ENCODE assay signal across 9 mouse cellular contexts in genomic region chr7:65497733-65498583, GRCm38 (mm10). TPM values are rescaled to one million over a fixed set of nuclear protein-coding genes. Genes with fewer than 3 reads are reported as not detected.
DNase-seq lines count a peak whose midpoint lies in the region; ATAC-seq and TF ChIP-seq lines count a peak whose summit lies in the region.
"Had no signal": no experiment of that assay in that cellular context is flagged by ENCODE, and none has a peak within 500 bp of the region (broad histone marks: within the 10 kb centered on the region; RNA-seq: fewer than 3 reads in every experiment).

No protein-coding gene starts in this region.

- H3K9ac ChIP-seq in heart, embryonic 12.5 days, result no peak overlapping the region
- no peak overlapping the region for H3K9ac ChIP-seq in kidney, embryonic 15.5 days
- H3K9ac ChIP-seq in liver, adult 2 months (ENCODE audit: low read depth, low read length), result no peak overlapping the region
- H3K9ac ChIP-seq in neural tube, embryonic 12.5 days, result no peak overlapping the region
- H3K9ac ChIP-seq: liver, embryonic 13.5 days had no signal

- H3K9me3 ChIP-seq in heart, embryonic 12.5 days (replicated peaks), result no peaks in the 10 kb centered on the region; the same call in 1 of the 2 replicates
- no peaks in the 10 kb centered on the region for H3K9me3 ChIP-seq in kidney, embryonic 15.5 days (replicated peaks)
- H3K9me3 ChIP-seq in neural tube, embryonic 12.5 days, result no peaks in the 10 kb centered on the region
- H3K9me3 ChIP-seq: liver, embryonic 13.5 days had no signal

- TF ChIP-seq CTCF in bone marrow, adult 2 months (IDR thresholded peaks at IDR 0.05; ENCODE audit: control insufficient read depth, insufficient read depth, low read length), result peak; percentile 20; the same call in 1 of the 2 replicates
- peak; percentile 93 for TF ChIP-seq CTCF in liver, adult 2 months (IDR thresholded peaks at IDR 0.05; ENCODE audit: low read depth, low read length)

- no peaks in the 10 kb centered on the region for H3K27me3 ChIP-seq in heart, embryonic 12.5 days (replicated peaks)
- H3K27me3 ChIP-seq in kidney, embryonic 15.5 days, result no peaks in the 10 kb centered on the region
- H3K27me3 ChIP-seq in liver, adult 2 months (ENCODE audit: control insufficient read depth, insufficient read depth, low read length), result no peaks in the 10 kb centered on the region
- no peaks in the 10 kb centered on the region for H3K27me3 ChIP-seq in neural tube, embryonic 12.5 days (replicated peaks)
- H3K27me3 ChIP-seq: liver, embryonic 13.5 days had no signal

- H3K36me3 ChIP-seq in heart, embryonic 12.5 days, result no peaks in the 10 kb centered on the region
- no peaks in the 10 kb centered on the region for H3K36me3 ChIP-seq in kidney, embryonic 15.5 days
- H3K36me3 ChIP-seq in liver, adult 2 months (ENCODE audit: control insufficient read depth, insufficient read depth, low read length), result no peaks in the 10 kb centered on the region
- no peaks in the 10 kb centered on the region for H3K36me3 ChIP-seq in neural tube, embryonic 12.5 days
- H3K36me3 ChIP-seq: liver, embryonic 13.5 days had no signal

- H3K27ac ChIP-seq in bone marrow, adult 2 months (ENCODE audit: control insufficient read depth, insufficient read depth, low read depth, low read length, poor library complexity), result no peak overlapping the region
- H3K27ac ChIP-seq in heart, embryonic 12.5 days (ENCODE audit: poor library complexity, severe bottlenecking), result no peak overlapping the region
- H3K27ac ChIP-seq in kidney, embryonic 15.5 days, result no peak overlapping the region
- H3K27ac ChIP-seq in liver, adult 2 months (replicated peaks; ENCODE audit: insufficient read depth, low read depth, low read length), result no peak overlapping the region
- no peak overlapping the region for H3K27ac ChIP-seq in neural tube, embryonic 12.5 days
- H3K27ac ChIP-seq: liver, embryonic 13.5 days had no signal

- H3K4me2 ChIP-seq in heart, embryonic 12.5 days, result no peak overlapping the region
- no peak overlapping the region for H3K4me2 ChIP-seq in kidney, embryonic 15.5 days
- no peak overlapping the region for H3K4me2 ChIP-seq in neural tube, embryonic 12.5 days (replicated peaks)
- H3K4me2 ChIP-seq: liver, embryonic 13.5 days had no signal

- peak; percentile 34 for DNase-seq in 416B (ENCODE audit: low read depth)
- peak; percentile 33 for DNase-seq in fibroblast of lung, adult 2 months (ENCODE audit: low read depth)
- DNase-seq in liver, adult 2 months (ENCODE audit: extremely low read depth, low read depth, low spot score), result peak; percentile 31
- peak; percentile 62 for DNase-seq in urinary bladder, adult 2 months (ENCODE audit: low spot score)
- DNase-seq: liver, embryonic 13.5 days had no signal

- peak; percentile 72; the same call in 1 of the 2 replicates for ATAC-seq in heart, embryonic 12.5 days (ENCODE audit: insufficient number of reproducible peaks, low FRiP score)
- peak; percentile 82 for ATAC-seq in kidney, embryonic 15.5 days (replicated peaks; ENCODE audit: low FRiP score)
- 0 out of 2 replicates have a peak, but pooled peaks have one; percentile 53 for ATAC-seq in neural tube, embryonic 12.5 days (ENCODE audit: low FRiP score, low read depth)

- H3K79me2 ChIP-seq in liver, adult 2 months (ENCODE audit: control insufficient read depth, insufficient read depth, low read length), result no peaks in the 10 kb centered on the region

- 51% methylated on average over 12 of the region's 12 CpGs for WGBS in bone marrow, adult 2 months
- WGBS in heart, embryonic 12.5 days, result 50% methylated on average over 12 of the region's 12 CpGs
- 53% methylated on average over 12 of the region's 12 CpGs for WGBS in kidney, embryonic 15.5 days
- 53% methylated on average over 12 of the region's 12 CpGs for WGBS in liver, adult 2 months
- WGBS in neural tube, embryonic 12.5 days, result 51% methylated on average over 12 of the region's 12 CpGs

- no peak overlapping the region for H3K4me3 ChIP-seq in bone marrow, adult 2 months (replicated peaks; ENCODE audit: control insufficient read depth, low read depth, low read length)
- H3K4me3 ChIP-seq in heart, embryonic 12.5 days, result no peak overlapping the region
- no peak overlapping the region for H3K4me3 ChIP-seq in kidney, embryonic 15.5 days (replicated peaks)
- H3K4me3 ChIP-seq in liver, adult 2 months (ENCODE audit: insufficient read depth, low read depth, low read length), result no peak overlapping the region
- no peak overlapping the region for H3K4me3 ChIP-seq in neural tube, embryonic 12.5 days
- H3K4me3 ChIP-seq: liver, embryonic 13.5 days had no signal

- no peak for TF ChIP-seq POLR2A in bone marrow, adult 2 months (IDR thresholded peaks at IDR 0.05; ENCODE audit: borderline replicate concordance, control insufficient read depth, low read depth, low read length)
- TF ChIP-seq POLR2A in liver, adult 2 months (IDR thresholded peaks at IDR 0.05; ENCODE audit: extremely low read depth, insufficient read depth, low read length), result no peak

- H3K4me1 ChIP-seq in bone marrow, adult 2 months (ENCODE audit: control insufficient read depth, insufficient read depth, low read length), result no peaks in the 10 kb centered on the region
- peaks cover 6% of the 10 kb centered on the region; the same call in 1 of the 2 replicates for H3K4me1 ChIP-seq in heart, embryonic 12.5 days (replicated peaks)
- H3K4me1 ChIP-seq in kidney, embryonic 15.5 days, result peaks cover 26% of the 10 kb centered on the region
- H3K4me1 ChIP-seq in liver, adult 2 months (ENCODE audit: control insufficient read depth, insufficient read depth, low read length), result no peaks in the 10 kb centered on the region
- peaks cover 2% of the 10 kb centered on the region for H3K4me1 ChIP-seq in neural tube, embryonic 12.5 days
- H3K4me1 ChIP-seq: liver, embryonic 13.5 days had no signal

RNA-seq across cellular contexts. Expression of gene Tjp1, which starts 29.6 kb away (rescaled TPM):
- 1.2 and 16.9 TPM in 2 replicates for polyA plus RNA-seq in bone marrow, adult 2 months (2011; ENCODE audit: insufficient read depth, insufficient read length, low replicate concordance, missing spikeins)
- polyA plus RNA-seq in heart, embryonic 12.5 days (2016; fragmentation: Nextera tagmentation; extraction: Ambion mirVana), result 35.5 and 41.4 TPM in 2 replicates
- 29.9 and 31.2 TPM in 2 replicates for polyA plus RNA-seq in kidney, embryonic 15.5 days (2015; fragmentation: Nextera tagmentation; extraction: Ambion mirVana)
- 19.1 and 24.6 TPM in 2 replicates for total RNA-seq in liver, adult 2 months (2014; rRNA removed)
- polyA plus RNA-seq in liver, adult 2 months (2012; rRNA removed), result 5.8 and 6.4 TPM in 2 replicates
- polyA plus RNA-seq in neural tube, embryonic 12.5 days (2016; fragmentation: Nextera tagmentation; extraction: Ambion mirVana), result 25.6 and 27.4 TPM in 2 replicates
- 71.6 and 79.9 TPM in 2 replicates for polyA plus RNA-seq in urinary bladder, adult 2 months (2012; rRNA removed)
